11 mouse cellular contexts compared by ENCODE assay signal in genomic region chr1:51647955-51648354, GRCm38 (mm10).
DNase-seq lines count a peak whose midpoint lies in the region; ATAC-seq lines count a peak whose summit lies in the region.
"Had no signal": no experiment of that assay in that cellular context is flagged by ENCODE, and none has a peak within 500 bp of the region (broad histone marks: within the 10 kb centered on the region; RNA-seq: fewer than 3 reads in every experiment).

No protein-coding gene starts in this region.

- intact Hi-C loops in left cerebral cortex, postnatal 36 days (cut with DNase I) = loop anchor here (5.0 kb wide), 1 partner anchor 439 kb away; no protein-coding TSS in a partner anchor

- WGBS in heart, embryonic 12.5 days = 73% methylated on average over 2 of the region's 2 CpGs
- WGBS in heart, embryonic 16.5 days = 69% methylated on average over 2 of the region's 2 CpGs
- WGBS in kidney, embryonic 14.5 days = 60% methylated on average over 2 of the region's 2 CpGs

- no peaks in the 10 kb centered on the region for H3K36me3 ChIP-seq in heart, embryonic 12.5 days
- no peaks in the 10 kb centered on the region for H3K36me3 ChIP-seq in heart, embryonic 16.5 days (ENCODE audit: control insufficient read depth, insufficient read depth)
- no peaks in the 10 kb centered on the region for H3K36me3 ChIP-seq in kidney, embryonic 14.5 days (ENCODE audit: control insufficient read depth, insufficient read depth, low read length)

- no peaks in the 10 kb centered on the region for H3K27me3 ChIP-seq in heart, embryonic 12.5 days (replicated peaks)
- H3K27me3 ChIP-seq in heart, embryonic 16.5 days (ENCODE audit: control insufficient read depth, insufficient read depth, low read length) = no peaks in the 10 kb centered on the region
- H3K27me3 ChIP-seq in kidney, embryonic 14.5 days (ENCODE audit: control insufficient read depth, insufficient read depth, low read length) = no peaks in the 10 kb centered on the region

- no peak overlapping the region for H3K4me3 ChIP-seq in heart, embryonic 12.5 days
- H3K4me3 ChIP-seq in brown adipose tissue, adult 24 weeks (ENCODE audit: insufficient read depth, low read depth, low read length) = no peak overlapping the region
- H3K4me3 ChIP-seq in heart, embryonic 16.5 days (ENCODE audit: low read length) = no peak overlapping the region
- H3K4me3 ChIP-seq in kidney, embryonic 14.5 days (ENCODE audit: low read length) = no peak overlapping the region

- H3K9ac ChIP-seq in heart, embryonic 12.5 days = no peak overlapping the region
- H3K9ac ChIP-seq in heart, embryonic 16.5 days (ENCODE audit: low read length) = no peak overlapping the region
- no peak overlapping the region for H3K9ac ChIP-seq in kidney, embryonic 14.5 days (ENCODE audit: low read depth, low read length)

- no peaks in the 10 kb centered on the region for H3K9me3 ChIP-seq in heart, embryonic 12.5 days (replicated peaks)
- H3K9me3 ChIP-seq in heart, embryonic 16.5 days (replicated peaks; ENCODE audit: control insufficient read depth, low read length) = no peaks in the 10 kb centered on the region
- H3K9me3 ChIP-seq in kidney, embryonic 14.5 days (ENCODE audit: control insufficient read depth, low read length) = no peaks in the 10 kb centered on the region

- no peak overlapping the region for H3K4me2 ChIP-seq in heart, embryonic 12.5 days
- H3K4me2 ChIP-seq in heart, embryonic 16.5 days (ENCODE audit: low read depth, low read length) = no peak overlapping the region
- H3K4me2 ChIP-seq in kidney, embryonic 14.5 days (replicated peaks; ENCODE audit: low read depth, low read length) = no peak overlapping the region

- H3K27ac ChIP-seq in heart, embryonic 12.5 days (ENCODE audit: poor library complexity, severe bottlenecking) = no peak overlapping the region
- peak overlapping the region; percentile 65 for H3K27ac ChIP-seq in brown adipose tissue, adult 24 weeks (replicated peaks; ENCODE audit: low read depth, low read length)
- H3K27ac ChIP-seq in heart, embryonic 16.5 days (ENCODE audit: low read length) = no peak overlapping the region
- no peak overlapping the region for H3K27ac ChIP-seq in kidney, embryonic 14.5 days (ENCODE audit: low read depth, low read length)

- no peak for ATAC-seq in heart, embryonic 12.5 days (ENCODE audit: insufficient number of reproducible peaks, low FRiP score)
- ATAC-seq in heart, embryonic 16.5 days (replicated peaks; ENCODE audit: extremely low read depth, insufficient read depth, low FRiP score) = peak; percentile 32; the same call in 1 of the 2 replicates
- ATAC-seq in megakaryocyte, adult 5-6 weeks (ENCODE audit: poor library complexity, severe bottlenecking) = 0 out of 2 replicates have a peak, but pooled peaks have one; percentile 27
- ATAC-seq in kidney, embryonic 14.5 days (ENCODE audit: low FRiP score, low TSS enrichment) = no peak
- ATAC-seq: midbrain, embryonic 16.5 days had no signal

- peaks cover 12% of the 10 kb centered on the region for H3K4me1 ChIP-seq in heart, embryonic 12.5 days (replicated peaks)
- peaks cover 2% of the 10 kb centered on the region; the same call in 1 of the 2 replicates for H3K4me1 ChIP-seq in brown adipose tissue, adult 24 weeks (ENCODE audit: control insufficient read depth, insufficient read depth, insufficient read length, low read length)
- no peaks in the 10 kb centered on the region for H3K4me1 ChIP-seq in heart, embryonic 16.5 days (ENCODE audit: control insufficient read depth, insufficient read depth, low read length)
- H3K4me1 ChIP-seq in kidney, embryonic 14.5 days (ENCODE audit: control insufficient read depth, insufficient read depth, low read length) = no peaks in the 10 kb centered on the region

- peak; percentile 53 for DNase-seq in heart, adult 8-10 months (ENCODE audit: low spot score)
- no peak for DNase-seq in spleen, postnatal 36 days (ENCODE audit: low spot score in 2 of 2)
- DNase-seq in left cerebral cortex, postnatal 36 days (ENCODE audit: low spot score in 2 of 2) = no peak
- DNase-seq: cerebellum, adult 2 months; kidney, postnatal 4 days had no signal

Comparison
In these comparisons a context has a peak if more than half of its experiments do, and no peak if none do; other contexts are left out.
1. ATAC-seq: peak in heart, embryonic 16.5 days (single experiment) and megakaryocyte, adult 5-6 weeks (single experiment); none in heart, embryonic 12.5 days (single experiment) and kidney, embryonic 14.5 days (single experiment).